ENCODE assay signal across 8 mouse cellular contexts in the genomic region with DNA sequence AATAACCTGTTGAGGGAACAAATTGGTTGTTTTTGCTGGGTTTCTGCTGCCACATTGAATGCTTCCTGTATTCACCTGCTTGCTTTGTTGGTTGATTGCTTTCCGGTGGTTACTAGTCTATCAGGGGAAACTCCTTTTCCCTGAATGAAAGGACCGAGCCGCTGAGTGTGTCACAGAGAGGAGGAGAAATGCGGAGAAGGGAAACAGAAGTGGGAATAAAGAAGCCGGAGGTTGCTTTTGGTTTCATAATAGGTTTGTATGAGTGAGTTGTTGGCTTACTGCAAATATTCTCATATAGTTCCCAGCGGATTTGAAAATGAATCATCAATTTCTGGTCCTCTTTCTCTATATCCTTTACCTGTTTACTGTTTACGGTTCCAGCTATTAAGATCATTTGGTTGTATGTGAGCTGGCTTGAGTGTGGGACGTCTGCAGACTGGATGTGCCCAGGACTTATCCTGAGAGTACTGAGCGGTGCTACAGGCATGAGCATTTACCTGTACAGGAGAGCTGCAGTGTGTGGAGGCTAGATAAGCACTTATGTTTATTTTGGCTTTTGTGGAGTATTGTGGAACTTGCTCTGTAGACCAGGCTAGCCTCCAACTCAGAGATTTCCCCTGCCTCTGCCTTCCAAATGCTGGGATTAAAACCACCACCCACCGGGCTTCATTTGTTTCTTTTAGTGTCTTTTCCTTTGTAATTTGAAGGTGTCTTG. TPM values are rescaled to one million over a fixed set of nuclear protein-coding genes. Genes with fewer than 3 reads are reported as not detected.
A peak's percentile ranks its signal among the peaks of the same experiment; 100 is the strongest.
DNase-seq lines count a peak whose midpoint lies in the region; ATAC-seq and TF ChIP-seq lines count a peak whose summit lies in the region.

No protein-coding gene starts in this region.

- H3K36me3 ChIP-seq in kidney, embryonic 14.5 days (ENCODE audit: control insufficient read depth, insufficient read depth, low read length): no peaks in the 10 kb centered on the region
- H3K36me3 ChIP-seq in MEL (ENCODE audit: control insufficient read depth in 1 of 2, insufficient read depth in 2 of 2, low read length in 2 of 2): peaks cover 0 to 32% of the 10 kb centered on the region in 2 experiments; a peak in 3 of 4 replicates
- H3K36me3 ChIP-seq in forebrain, embryonic 11.5 days (ENCODE audit: control insufficient read depth, insufficient read depth, low read length): no peaks in the 10 kb centered on the region
- no peaks in the 10 kb centered on the region for H3K36me3 ChIP-seq in limb, embryonic 13.5 days
- H3K36me3 ChIP-seq in small intestine, adult 2 months (ENCODE audit: control insufficient read depth, insufficient read depth, low read length): peaks cover 2% of the 10 kb centered on the region; the same call in 1 of the 2 replicates

- no peak for TF ChIP-seq EP300 in MEL (IDR thresholded peaks at IDR 0.05; ENCODE audit: low read depth in 1 of 2, low read length in 2 of 2)

- no peak for ATAC-seq in kidney, embryonic 14.5 days (ENCODE audit: low FRiP score, low TSS enrichment)
- ATAC-seq in forebrain, embryonic 11.5 days (replicated peaks; ENCODE audit: low FRiP score): no peak
- no peak for ATAC-seq in limb, embryonic 13.5 days (ENCODE audit: low FRiP score, low read depth)
- no peak for ATAC-seq in monocyte, adult 5-6 weeks (replicated peaks; ENCODE audit: insufficient number of reproducible peaks, low FRiP score, low TSS enrichment, poor library complexity, severe bottlenecking)

- 23% methylated on average over 10 of the region's 10 CpGs for WGBS in kidney, embryonic 14.5 days
- WGBS in forebrain, embryonic 11.5 days: 27% methylated on average over 10 of the region's 10 CpGs
- 28% methylated on average over 10 of the region's 10 CpGs for WGBS in limb, embryonic 13.5 days
- 5% methylated on average over 10 of the region's 10 CpGs for WGBS in small intestine, adult 2 months

- peak overlapping the region; percentile 92 for H3K4me3 ChIP-seq in kidney, embryonic 14.5 days (ENCODE audit: low read length)
- H3K4me3 ChIP-seq in MEL (ENCODE audit: control insufficient read depth in 1 of 2, insufficient read depth in 1 of 2, low read depth in 2 of 2, low read length in 2 of 2): peak overlapping the region; percentile 81 to 84
- peak overlapping the region; percentile 79 for H3K4me3 ChIP-seq in forebrain, embryonic 11.5 days (ENCODE audit: low read depth, low read length)
- H3K4me3 ChIP-seq in limb, embryonic 13.5 days: peak overlapping the region; percentile 89
- H3K4me3 ChIP-seq in small intestine, adult 2 months (ENCODE audit: low read depth, low read length): peak overlapping the region; percentile 100

- H3K9ac ChIP-seq in kidney, embryonic 14.5 days (ENCODE audit: low read depth, low read length): peak overlapping the region; percentile 95
- peak overlapping the region; percentile 83 for H3K9ac ChIP-seq in MEL (ENCODE audit: control insufficient read depth, low read depth, low read length, poor library complexity, severe bottlenecking)
- H3K9ac ChIP-seq in forebrain, embryonic 11.5 days (ENCODE audit: low read length): peak overlapping the region; percentile 92
- H3K9ac ChIP-seq in limb, embryonic 13.5 days: peak overlapping the region; percentile 96

- TF ChIP-seq CTCF in MEL (IDR thresholded peaks at IDR 0.05 in 2 of 3, conservative IDR thresholded peaks at IDR 0.05 in 1 of 3; ENCODE audit: control insufficient read depth in 1 of 3, insufficient read depth in 1 of 3, low read depth in 2 of 3, low read length in 3 of 3, poor library complexity in 1 of 3, severe bottlenecking in 1 of 3): no peak
- TF ChIP-seq CTCF in small intestine, adult 2 months (IDR thresholded peaks at IDR 0.05; ENCODE audit: extremely low read depth, insufficient read length, insufficient replicate concordance, low read depth, low read length): no peak

- no peak overlapping the region for H3K27ac ChIP-seq in kidney, embryonic 14.5 days (ENCODE audit: low read depth, low read length)
- peak overlapping the region; percentile 73 for H3K27ac ChIP-seq in MEL (ENCODE audit: control insufficient read depth, low read depth, low read length)
- no peak overlapping the region for H3K27ac ChIP-seq in forebrain, embryonic 11.5 days (ENCODE audit: low read depth, low read length)
- H3K27ac ChIP-seq in limb, embryonic 13.5 days: no peak overlapping the region; the same call in 1 of the 2 replicates
- H3K27ac ChIP-seq in small intestine, adult 2 months (ENCODE audit: insufficient read depth, low read depth, low read length): peak overlapping the region; percentile 100

- TF ChIP-seq RAD21 in MEL (IDR thresholded peaks at IDR 0.05; ENCODE audit: low read depth, low read length): no peak

- peak overlapping the region; percentile 87 for H3K4me2 ChIP-seq in kidney, embryonic 14.5 days (replicated peaks; ENCODE audit: low read depth, low read length)
- H3K4me2 ChIP-seq in forebrain, embryonic 11.5 days (ENCODE audit: low read depth, low read length, severe bottlenecking): peak overlapping the region; percentile 92
- peak overlapping the region; percentile 81 for H3K4me2 ChIP-seq in limb, embryonic 13.5 days (replicated peaks)

- no peaks in the 10 kb centered on the region for H3K27me3 ChIP-seq in kidney, embryonic 14.5 days (ENCODE audit: control insufficient read depth, insufficient read depth, low read length)
- no peaks in the 10 kb centered on the region for H3K27me3 ChIP-seq in MEL (ENCODE audit: control insufficient read depth in 1 of 2, insufficient read depth in 2 of 2, low read length in 2 of 2)
- no peaks in the 10 kb centered on the region for H3K27me3 ChIP-seq in forebrain, embryonic 11.5 days (ENCODE audit: control insufficient read depth, insufficient read depth, low read length)
- H3K27me3 ChIP-seq in limb, embryonic 13.5 days: no peaks in the 10 kb centered on the region
- H3K27me3 ChIP-seq in small intestine, adult 2 months (ENCODE audit: control insufficient read depth, insufficient read depth, low read length): no peaks in the 10 kb centered on the region

- DNase-seq in kidney, adult 11 months: no peak
- DNase-seq in MEL (ENCODE audit: low read depth, low spot score): peak; percentile 87
- no peak for DNase-seq in forebrain, embryonic 11.5 days (ENCODE audit: low spot score)
- DNase-seq in ovary, postnatal 10 days (ENCODE audit: low spot score): no peak

- no peak for TF ChIP-seq POLR2A in MEL (IDR thresholded peaks at IDR 0.05; ENCODE audit: control insufficient read depth in 1 of 2, insufficient read depth in 1 of 2, low read depth in 1 of 2, low read length in 2 of 2, poor library complexity in 1 of 2)
- TF ChIP-seq POLR2A in small intestine, adult 2 months (IDR thresholded peaks at IDR 0.05; ENCODE audit: low read depth, low read length): no peak

- no peaks in the 10 kb centered on the region for H3K9me3 ChIP-seq in kidney, embryonic 14.5 days (ENCODE audit: control insufficient read depth, low read length)
- H3K9me3 ChIP-seq in MEL (replicated peaks; ENCODE audit: insufficient read depth, low read length): no peaks in the 10 kb centered on the region
- H3K9me3 ChIP-seq in forebrain, embryonic 11.5 days (ENCODE audit: control insufficient read depth, low read length): no peaks in the 10 kb centered on the region
- H3K9me3 ChIP-seq in limb, embryonic 13.5 days: no peaks in the 10 kb centered on the region

- H3K79me2 ChIP-seq in MEL (ENCODE audit: control insufficient read depth, insufficient read depth, low read length, poor library complexity): peaks cover 27% of the 10 kb centered on the region

- peaks cover 18% of the 10 kb centered on the region for H3K4me1 ChIP-seq in kidney, embryonic 14.5 days (ENCODE audit: control insufficient read depth, insufficient read depth, low read length)
- H3K4me1 ChIP-seq in MEL (ENCODE audit: control insufficient read depth in 1 of 2, insufficient read depth in 2 of 2, low read length in 2 of 2): peaks cover 18 to 26% of the 10 kb centered on the region in 2 experiments
- H3K4me1 ChIP-seq in forebrain, embryonic 11.5 days (replicated peaks; ENCODE audit: control insufficient read depth, insufficient read depth, low read length): peaks cover 7% of the 10 kb centered on the region; the same call in 1 of the 2 replicates
- H3K4me1 ChIP-seq in limb, embryonic 13.5 days: peaks cover 33% of the 10 kb centered on the region
- peaks cover 12% of the 10 kb centered on the region; the same call in 1 of the 2 replicates for H3K4me1 ChIP-seq in small intestine, adult 2 months (ENCODE audit: control insufficient read depth, insufficient read depth, insufficient read length, low read length)

TF ChIP-seq in MEL, 35 proteins besides CTCF, POLR2A, EP300 and RAD21:
- peak; percentile 64; the same call in 1 of the 2 replicates for TF ChIP-seq GATA1 (IDR thresholded peaks at IDR 0.05; ENCODE audit: low read depth, low read length)
- TF ChIP-seq MYB (IDR thresholded peaks at IDR 0.05; ENCODE audit: low read depth, low read length): no peak
- TF ChIP-seq TAL1 (IDR thresholded peaks at IDR 0.05; ENCODE audit: low read length): peak; percentile 77

RNA-seq across cellular contexts. Expression of a gene that starts 1.4 kb away (rescaled TPM):
- polyA plus RNA-seq in kidney, embryonic 14.5 days (2014; fragmentation: Nextera tagmentation; extraction: Ambion mirVana): 8.0 and 15.5 TPM in 2 replicates
- 26.4 and 32.8 TPM in 2 replicates for total RNA-seq in MEL (2012; rRNA removed)
- polyA plus RNA-seq in MEL (2012; ENCODE audit: insufficient read depth in 1 of 2, insufficient read length in 2 of 2, low read depth in 1 of 2, low replicate concordance in 2 of 2, missing spikeins in 1 of 2): 10 to 100 TPM; 30.2 to 78.6 TPM
- 13.2 and 14.6 TPM in 2 replicates for polyA plus RNA-seq in forebrain, embryonic 11.5 days (2014; fragmentation: Nextera tagmentation; extraction: Ambion mirVana)
- 8.5 and 9.8 TPM in 2 replicates for polyA plus RNA-seq in limb, embryonic 13.5 days (2015; fragmentation: Nextera tagmentation; extraction: Ambion mirVana)
- polyA plus RNA-seq in small intestine, adult 2 months (2012; rRNA removed): 4.0 and 14.5 TPM in 2 replicates
- total RNA-seq in monocyte, adult 5-6 weeks (2017): 123 to 164 TPM (median 125 TPM) in 3 replicates

Comparison
In these comparisons a context has a peak if more than half of its experiments do, and no peak if none do; other contexts are left out.
1. H3K27ac ChIP-seq: peak in MEL (single experiment) and small intestine, adult 2 months (single experiment); none in kidney, embryonic 14.5 days (single experiment), forebrain, embryonic 11.5 days (single experiment) and limb, embryonic 13.5 days (single experiment).
2. Peak in every context shown above with its lines, with median percentiles within 50 percentile points of each other: H3K4me2 ChIP-seq, H3K4me3 ChIP-seq and H3K9ac ChIP-seq.